Mouse (Mus musculus) midbrain, embryonic 10.5 days (tissue): ENCODE data around the gene Tefm. TPM values are rescaled to one million over a fixed set of nuclear protein-coding genes. Genes with fewer than 3 reads are reported as not detected.
"Not testable (repeated sequence)": the region's sequence is repeated elsewhere in the genome, so short reads cannot be mapped to it uniquely, and the experiment has no call there.

Source experiments
- DNase-seq: peaks from one replicate; pipeline ENCODE4 v3.0.0-alpha.2; 2017; ENCODE audit warnings: low spot score
- H3K27ac ChIP-seq: fragments of 300-500 bp; sonication (generic); replicated peaks from 2 replicates; pipeline ENCODE4 v1.5.1; 2016; ENCODE audit warnings: mild to moderate bottlenecking
- H3K27me3 ChIP-seq: fragments of 300-500 bp; sonication (generic); 2 replicates; pipeline ENCODE4 v1.6.1; 2016; ENCODE audit warnings: low read depth, mild to moderate bottlenecking; ENCODE audit not compliant: poor library complexity, severe bottlenecking
- H3K36me3 ChIP-seq: fragments of 300-500 bp; sonication (generic); 2 replicates; pipeline ENCODE4 v1.6.1; 2016; ENCODE audit warnings: mild to moderate bottlenecking, moderate library complexity
- H3K4me1 ChIP-seq: fragments of 300-500 bp; sonication (generic); 2 replicates; pipeline ENCODE4 v1.6.1; 2016
- H3K4me3 ChIP-seq: fragments of 300-500 bp; sonication (generic); 2 replicates; pipeline ENCODE4 v1.5.1; 2016; ENCODE audit warnings: mild to moderate bottlenecking, moderate library complexity
- H3K9me3 ChIP-seq: fragments of 300-500 bp; sonication (generic); replicated peaks from 2 replicates; pipeline ENCODE4 v1.6.1; 2016; ENCODE audit warnings: mild to moderate bottlenecking
- WGBS: fragments of 180-500 bp; shearing (Covaris S2); methylation state at CpG from one replicate; pipeline ENCODE4 v1.1.7; 2016; 5-methylcytosine and 5-hydroxymethylcytosine counted together
- polyA plus RNA-seq: library from polyadenylated mRNA; unstranded; fragments of >200 nt; fragmentation: Nextera tagmentation; extraction: Ambion mirVana; gene quantifications from 2 replicates; pipeline ENCODE4 v1.2.1, GENCODE M21; 2016

Gene Tefm
- 39.8 and 40.7 TPM in 2 replicates for polyA plus RNA-seq

GRCm38 (mm10) chr11:80141825-80142521 is at the start of gene Tefm:
Gene Tefm (minus strand): TSS chr11:80142175.
- Histone ChIP-seq H3K4me3 (peak within 1 kb of the TSS; percentile 73), H3K27me3 (no peaks in the 10 kb centered on the region), H3K4me1 (peaks cover 17% of the 10 kb centered on the region), H3K27ac (peak within 1 kb of the TSS; percentile 91), H3K36me3 (peaks cover 37% of the 10 kb centered on the region), H3K9me3 (no peaks in the 10 kb centered on the region)
- under 1% methylated on average over 40 of the region's 40 CpGs for WGBS
- DNase-seq, result peak; percentile 89

GRCm38 (mm10) chr11:80190280-80190679 is 48.3 kb upstream of the Tefm start:
- DNase-seq, result no peak
- H3K4me3 ChIP-seq, result no peak overlapping the region
- WGBS, result 81% methylated on average over 4 of the region's 4 CpGs
- H3K4me1 ChIP-seq, result no peaks in the 10 kb centered on the region
- H3K36me3 ChIP-seq, result peaks cover 5% of the 10 kb centered on the region
- H3K9me3 ChIP-seq, result no peaks in the 10 kb centered on the region
- no peaks in the 10 kb centered on the region for H3K27me3 ChIP-seq
- no peak overlapping the region for H3K27ac ChIP-seq

GRCm38 (mm10) chr11:80185441-80185976 is 43.5 kb upstream of the Tefm start:
- H3K27me3 ChIP-seq, H3K9me3 ChIP-seq, DNase-seq, H3K36me3 ChIP-seq, H3K27ac ChIP-seq, H3K4me1 ChIP-seq, H3K4me3 ChIP-seq: not testable (repeated sequence)
- 76% methylated on average over 5 of the region's 5 CpGs for WGBS

- Histone ChIP-seq H3K4me1 (peaks cover 8% of the 10 kb centered on the region; the same call in 1 of the 2 replicates), H3K9me3 (no peaks in the 10 kb centered on the region), H3K4me3 (peak overlapping the region; percentile 61), H3K27ac (no peak overlapping the region; the same call in 1 of the 2 replicates), H3K27me3 (no peaks in the 10 kb centered on the region), H3K36me3 (no peaks in the 10 kb centered on the region)
- WGBS, result 91% methylated on average over 6 of the region's 6 CpGs
- DNase-seq, result no peak
These were observed 42.6 kb upstream of the Tefm start for GRCm38 (mm10) chr11:80184531-80185071.

GRCm38 (mm10) chr11:80183705-80184255 is 41.8 kb upstream of the Tefm start, which contains the start of gene Rnf135:
Gene Rnf135 (plus strand): TSS chr11:80183851.
- Histone ChIP-seq H3K27ac (peak within 1 kb of the TSS; percentile 84), H3K9me3 (no peaks in the 10 kb centered on the region), H3K36me3 (no peaks in the 10 kb centered on the region), H3K4me3 (peak within 1 kb of the TSS; percentile 61), H3K4me1 (peaks cover 8% of the 10 kb centered on the region; the same call in 1 of the 2 replicates), H3K27me3 (no peaks in the 10 kb centered on the region)
- WGBS, result under 1% methylated on average over 33 of the region's 33 CpGs
- peak; percentile 79 for DNase-seq

- Histone ChIP-seq H3K4me3 (peak overlapping the region; percentile 61), H3K27ac (peak overlapping the region; percentile 84)
- H3K4me1 ChIP-seq, H3K36me3 ChIP-seq, DNase-seq, H3K9me3 ChIP-seq, H3K27me3 ChIP-seq: not testable (repeated sequence)
- 46% methylated on average over 12 of the region's 12 CpGs for WGBS
These were observed 41.2 kb upstream of the Tefm start for GRCm38 (mm10) chr11:80183054-80183704.

- WGBS, result 76% methylated on average over 5 of the region's 5 CpGs
- no peak overlapping the region for H3K4me3 ChIP-seq
- no peak for DNase-seq
- H3K27ac ChIP-seq, result no peak overlapping the region
- H3K4me1 ChIP-seq, result peaks cover 8% of the 10 kb centered on the region; the same call in 1 of the 2 replicates
- no peaks in the 10 kb centered on the region for H3K27me3 ChIP-seq
- no peaks in the 10 kb centered on the region for H3K36me3 ChIP-seq
- H3K9me3 ChIP-seq, result no peaks in the 10 kb centered on the region
These were observed 39.2 kb upstream of the Tefm start for GRCm38 (mm10) chr11:80181021-80181749.

- no peak overlapping the region for H3K27ac ChIP-seq
- no peaks in the 10 kb centered on the region for H3K4me1 ChIP-seq
- no peaks in the 10 kb centered on the region for H3K9me3 ChIP-seq
- H3K4me3 ChIP-seq, result no peak overlapping the region
- DNase-seq, result no peak
- no peaks in the 10 kb centered on the region for H3K27me3 ChIP-seq
- 88% methylated on average over 8 of the region's 8 CpGs for WGBS
- no peaks in the 10 kb centered on the region for H3K36me3 ChIP-seq
These were observed 36.3 kb upstream of the Tefm start for GRCm38 (mm10) chr11:80178316-80178715.

- Histone ChIP-seq H3K36me3 (no peaks in the 10 kb centered on the region), H3K27me3 (no peaks in the 10 kb centered on the region), H3K4me1 (no peaks in the 10 kb centered on the region), H3K27ac (no peak overlapping the region), H3K4me3 (no peak overlapping the region), H3K9me3 (no peaks in the 10 kb centered on the region)
- 80% methylated on average over 11 of the region's 11 CpGs for WGBS
- no peak for DNase-seq
These were observed 35.2 kb upstream of the Tefm start for GRCm38 (mm10) chr11:80176911-80177895.

- Histone ChIP-seq H3K4me1 (no peaks in the 10 kb centered on the region), H3K27me3 (no peaks in the 10 kb centered on the region), H3K27ac (no peak overlapping the region), H3K4me3 (no peak overlapping the region), H3K9me3 (no peaks in the 10 kb centered on the region), H3K36me3 (no peaks in the 10 kb centered on the region)
- no peak for DNase-seq
- 88% methylated on average over 11 of the region's 11 CpGs for WGBS
These were observed 32.1 kb upstream of the Tefm start for GRCm38 (mm10) chr11:80173963-80174670.

GRCm38 (mm10) chr11:80171884-80172283 is 29.9 kb upstream of the Tefm start:
- no peaks in the 10 kb centered on the region for H3K4me1 ChIP-seq
- H3K36me3 ChIP-seq, result no peaks in the 10 kb centered on the region
- H3K4me3 ChIP-seq, result no peak overlapping the region
- DNase-seq, result no peak
- H3K27me3 ChIP-seq, result no peaks in the 10 kb centered on the region
- H3K9me3 ChIP-seq, result no peaks in the 10 kb centered on the region
- 80% methylated on average over 4 of the region's 4 CpGs for WGBS
- H3K27ac ChIP-seq, result no peak overlapping the region
